Mouse (Mus musculus) bone marrow macrophage, adult 2 months (primary cell): ENCODE measurements around the gene Carmil3.

Experiments
- CTCF ChIP-seq: IDR thresholded peaks from 2 replicates; pipeline ENCODE4 v1.5.1; 2012; ENCODE audit warnings: low read depth, mild to moderate bottlenecking, low read length, moderate library complexity
- POLR2A ChIP-seq: IDR thresholded peaks from 2 replicates; pipeline ENCODE4 v1.6.1; 2012; ENCODE audit warnings: mild to moderate bottlenecking, low read depth, low read length, borderline replicate concordance

GRCm38 (mm10) chr14:55457693-55458092 is 32.8 kb upstream of the Carmil3 start:
- TF ChIP-seq POLR2A (no peak), CTCF (no peak)
